Mouse (Mus musculus): Measurements from ENCODE around the gene Acot9. TPM values are rescaled to one million over a fixed set of nuclear protein-coding genes. Genes with fewer than 3 reads are reported as not detected.
A peak's percentile ranks its signal among the peaks of the same experiment; 100 is the strongest.

Gene Acot9
- 46.1 and 46.8 TPM in 2 replicates for polyA plus RNA-seq (2014; fragmentation: Nextera tagmentation; extraction: Ambion mirVana)

DNA sequence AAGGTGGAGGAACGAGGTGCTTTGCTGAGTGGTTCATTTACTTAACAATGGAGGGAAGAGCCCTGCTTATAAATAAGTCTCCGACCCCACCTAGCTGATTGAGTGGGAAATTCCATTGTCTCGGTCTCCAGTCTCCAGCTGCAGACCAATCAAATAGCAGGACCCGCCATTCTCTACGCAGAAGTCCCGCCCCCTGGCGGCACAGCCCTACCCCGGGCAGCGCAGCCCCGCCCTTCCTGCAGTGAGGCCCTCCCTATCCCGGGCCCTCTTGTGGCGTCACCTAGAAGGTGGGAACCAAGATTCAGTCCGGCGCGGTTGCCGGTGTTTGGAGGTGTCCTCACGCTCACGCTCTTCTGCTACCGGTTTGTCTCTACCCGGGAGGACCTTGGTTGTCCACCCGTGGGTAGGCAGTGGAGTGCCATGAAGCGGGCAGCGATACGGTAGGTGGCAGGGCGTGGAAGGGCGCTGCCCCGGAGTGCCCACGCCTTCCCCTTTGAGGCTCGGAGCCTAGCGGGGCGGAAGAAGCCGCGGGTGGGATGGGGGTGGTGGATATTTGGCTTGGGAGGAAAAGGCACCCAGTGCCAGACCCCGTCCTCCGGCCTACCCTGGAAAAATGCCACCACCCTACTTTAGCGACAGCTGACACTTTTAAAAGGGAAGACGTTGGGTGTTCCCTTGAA is at the start of gene Acot9:
Gene Acot9 (plus strand): TSS at position 209 of the 680 bp plus-strand sequence.
- Histone ChIP-seq H3K27me3 (ENCODE audit: insufficient read depth, low read length) (no peaks in the 10 kb centered on the region), H3K4me1 (ENCODE audit: insufficient read depth) (no peaks in the 10 kb centered on the region), H3K9me3 (ENCODE audit: low read depth, low read length) (no peaks in the 10 kb centered on the region), H3K4me3 (ENCODE audit: low read depth, low read length) (peak within 1 kb of the TSS; percentile 52), H3K9ac (peak within 1 kb of the TSS; percentile 60), H3K27ac (ENCODE audit: low read depth) (peak within 1 kb of the TSS; percentile 63; the same call in 1 of the 2 replicates), H3K36me3 (ENCODE audit: insufficient read depth) (no peaks in the 10 kb centered on the region), H3K4me2 (peak within 1 kb of the TSS; percentile 58)
- WGBS: 13% methylated on average over 36 of the region's 37 CpGs
- peak; percentile 100 for ATAC-seq (ENCODE audit: insufficient read depth)
- peak; percentile 69 for TF ChIP-seq CTCF (IDR thresholded peaks at IDR 0.05; ENCODE audit: low read depth)
- DNase-seq: peak; percentile 92

DNA sequence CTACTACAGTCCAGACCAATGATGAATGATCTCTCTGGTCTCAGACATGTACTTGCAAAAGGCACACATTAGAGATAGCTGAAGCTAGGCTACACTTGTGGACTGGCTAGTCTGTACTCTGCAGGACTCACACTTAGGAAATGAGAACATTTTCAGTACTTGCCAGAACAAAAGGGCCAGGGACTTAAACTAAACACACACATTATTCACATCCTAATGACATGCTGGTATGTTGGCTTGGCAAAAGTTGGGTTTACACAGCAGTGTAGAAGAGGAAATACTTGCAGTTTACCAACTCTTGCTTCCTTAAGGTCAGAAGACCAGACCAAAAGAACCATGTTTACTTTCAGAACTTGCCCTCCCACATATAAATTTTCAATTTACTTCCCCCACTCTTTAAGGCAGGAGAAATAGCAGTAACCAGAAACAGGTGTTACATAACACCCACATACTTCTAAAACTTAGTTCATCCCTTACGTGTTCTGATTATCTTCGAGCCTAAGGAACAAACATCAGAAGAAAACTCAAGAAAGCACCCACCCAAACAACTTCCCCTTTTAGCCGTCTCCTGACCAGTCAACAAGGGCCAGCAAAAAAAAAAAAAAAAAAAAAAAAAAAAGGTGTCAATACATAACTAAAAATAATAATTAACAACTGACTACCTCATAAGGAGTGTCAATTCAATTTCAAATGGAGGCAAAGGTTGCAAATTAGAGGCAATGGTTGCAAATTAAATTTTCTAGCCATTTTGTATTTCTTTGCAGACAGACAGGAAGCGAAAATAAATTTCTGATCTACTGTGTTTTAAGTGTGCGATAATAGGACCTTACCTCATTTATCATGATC is 47.7 kb upstream of the Acot9 start:
- no peaks in the 10 kb centered on the region for H3K36me3 ChIP-seq (ENCODE audit: insufficient read depth)
- WGBS: 72% methylated on average over 5 of the region's 5 CpGs
- no peak overlapping the region for H3K9ac ChIP-seq
- H3K4me3 ChIP-seq (ENCODE audit: low read depth, low read length): 0 out of 2 replicates have a peak overlapping the region, but pooled peaks have one; percentile 49
- peak overlapping the region; percentile 62 for H3K4me2 ChIP-seq
- no peak for TF ChIP-seq CTCF (IDR thresholded peaks at IDR 0.05; ENCODE audit: low read depth)
- H3K4me1 ChIP-seq (ENCODE audit: insufficient read depth): no peaks in the 10 kb centered on the region
- H3K27me3 ChIP-seq (ENCODE audit: insufficient read depth, low read length): no peaks in the 10 kb centered on the region
- ATAC-seq (ENCODE audit: insufficient read depth): no peak
- no peaks in the 10 kb centered on the region for H3K9me3 ChIP-seq (ENCODE audit: low read depth, low read length)
- H3K27ac ChIP-seq (ENCODE audit: low read depth): no peak overlapping the region
- peak; percentile 11 for DNase-seq

DNA sequence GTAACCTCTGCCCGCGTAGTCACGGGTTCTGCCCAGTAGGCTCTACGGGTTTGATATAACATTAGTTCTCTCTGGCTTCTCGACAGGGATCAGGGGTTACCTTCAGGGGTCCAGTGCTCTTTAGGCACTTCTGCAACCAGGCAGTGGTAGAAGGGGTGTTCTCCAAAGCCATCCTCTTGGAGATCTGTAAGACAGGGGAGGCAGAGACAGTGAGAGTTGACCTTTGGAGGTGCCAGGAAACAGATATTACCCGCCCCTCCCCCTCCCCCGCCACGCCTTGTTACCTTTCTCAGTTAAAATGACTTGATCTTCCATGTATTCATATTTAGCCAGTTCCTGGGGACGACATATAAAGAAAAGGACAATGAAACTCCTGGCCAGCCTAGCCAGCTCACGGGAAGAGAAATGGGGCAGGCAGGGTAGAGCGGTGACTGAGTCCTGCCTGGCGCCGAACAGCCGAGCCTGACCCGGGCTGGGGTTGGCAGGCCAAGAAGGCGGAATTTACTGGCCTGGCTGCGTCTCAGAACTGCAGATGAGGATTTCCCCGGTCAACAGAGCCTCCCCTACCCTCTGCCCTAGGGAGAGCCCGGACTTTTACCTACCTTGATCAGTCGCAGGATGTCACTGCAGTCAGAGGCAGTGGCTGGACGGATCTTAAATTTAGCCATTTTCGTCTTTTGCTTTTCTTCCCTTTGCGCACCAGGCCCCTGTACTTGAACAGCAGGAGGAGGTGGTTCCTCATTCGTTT is 46.6 kb upstream of the Acot9 start:
- ATAC-seq (ENCODE audit: insufficient read depth): peak; percentile 77
- peak overlapping the region; percentile 49 for H3K4me3 ChIP-seq (ENCODE audit: low read depth, low read length)
- H3K4me2 ChIP-seq: peak overlapping the region; percentile 62
- H3K36me3 ChIP-seq (ENCODE audit: insufficient read depth): no peaks in the 10 kb centered on the region
- no peak for TF ChIP-seq CTCF (IDR thresholded peaks at IDR 0.05; ENCODE audit: low read depth)
- no peaks in the 10 kb centered on the region for H3K9me3 ChIP-seq (ENCODE audit: low read depth, low read length)
- H3K4me1 ChIP-seq (ENCODE audit: insufficient read depth): no peaks in the 10 kb centered on the region
- 10% methylated on average over 22 of the region's 24 CpGs for WGBS
- H3K9ac ChIP-seq: peak overlapping the region; percentile 56
- no peaks in the 10 kb centered on the region for H3K27me3 ChIP-seq (ENCODE audit: insufficient read depth, low read length)
- DNase-seq: peak; percentile 19
- 0 out of 2 replicates have a peak overlapping the region, but pooled peaks have one; percentile 42 for H3K27ac ChIP-seq (ENCODE audit: low read depth)

DNA sequence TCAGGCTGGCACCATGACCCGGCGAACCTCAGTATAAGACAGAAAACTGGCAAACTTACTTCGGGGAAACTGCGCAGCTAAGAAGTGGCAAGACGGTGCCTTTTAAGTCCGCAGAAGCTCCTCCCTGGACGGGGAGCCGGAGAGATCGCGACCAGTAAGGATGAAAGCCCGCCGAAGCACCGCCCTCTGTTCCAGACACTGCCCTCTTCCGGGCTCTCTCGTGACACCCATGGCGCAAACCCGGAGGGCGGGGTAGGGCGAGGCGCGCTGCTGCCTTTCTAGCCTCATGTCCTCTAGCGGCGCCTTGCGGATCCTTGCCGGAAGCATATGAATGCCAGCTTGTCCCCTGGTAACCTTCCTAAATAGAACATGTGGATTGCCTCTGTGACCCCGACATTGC is 46.0 kb upstream of the Acot9 start, which contains the start of gene Sat1:
Gene Sat1 (minus strand): TSS at position 179 of the 400 bp plus-strand sequence.
- no peaks in the 10 kb centered on the region for H3K4me1 ChIP-seq (ENCODE audit: insufficient read depth)

DNA sequence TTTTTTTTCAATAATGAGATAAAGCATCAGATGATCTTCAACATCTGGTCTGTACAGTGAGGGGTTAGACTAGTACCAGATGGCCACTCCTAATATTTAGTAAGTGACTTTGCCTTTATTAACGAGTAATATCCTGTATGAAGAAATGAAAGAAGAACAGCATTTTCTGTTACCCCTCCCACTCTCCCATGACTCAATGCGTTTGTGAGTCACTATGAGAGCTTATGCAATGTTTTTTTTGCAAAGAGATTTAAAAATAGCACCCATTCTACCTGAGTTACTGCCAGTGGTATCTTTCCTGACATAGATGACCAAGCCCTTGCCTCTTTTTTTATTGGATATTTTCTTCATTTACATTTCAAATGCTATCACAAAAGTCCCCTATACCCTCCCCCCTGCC is 44.0 kb upstream of the Acot9 start:
- no peak for TF ChIP-seq CTCF (IDR thresholded peaks at IDR 0.05; ENCODE audit: low read depth)
- Histone ChIP-seq H3K4me1 (ENCODE audit: insufficient read depth) (no peaks in the 10 kb centered on the region), H3K27me3 (ENCODE audit: insufficient read depth, low read length) (no peaks in the 10 kb centered on the region), H3K36me3 (ENCODE audit: insufficient read depth) (no peaks in the 10 kb centered on the region), H3K4me3 (ENCODE audit: low read depth, low read length) (no peak overlapping the region), H3K4me2 (no peak overlapping the region), H3K27ac (ENCODE audit: low read depth) (no peak overlapping the region), H3K9me3 (ENCODE audit: low read depth, low read length) (no peaks in the 10 kb centered on the region), H3K9ac (no peak overlapping the region)
- WGBS: 62% methylated on average over 2 of the region's 2 CpGs
- ATAC-seq (ENCODE audit: insufficient read depth) (no peak), DNase-seq (no peak)

More for the DNA sequence above, 46.0 kb upstream of the Acot9 start, which contains the start of gene Sat1:
- Histone ChIP-seq H3K36me3 (ENCODE audit: insufficient read depth) (no peaks in the 10 kb centered on the region), H3K27ac (ENCODE audit: low read depth) (0 out of 2 replicates have a peak within 1 kb of the TSS, but pooled peaks have one; percentile 42), H3K4me3 (ENCODE audit: low read depth, low read length) (peak within 1 kb of the TSS; percentile 49), H3K4me2 (peak within 1 kb of the TSS; percentile 62), H3K9me3 (ENCODE audit: low read depth, low read length) (no peaks in the 10 kb centered on the region), H3K27me3 (ENCODE audit: insufficient read depth, low read length) (no peaks in the 10 kb centered on the region), H3K9ac (peak within 1 kb of the TSS; percentile 56)
- DNase-seq (peak; percentile 93), ATAC-seq (ENCODE audit: insufficient read depth) (peak; percentile 98)
- TF ChIP-seq CTCF (IDR thresholded peaks at IDR 0.05; ENCODE audit: low read depth): peak; percentile 72
- 15% methylated on average over 26 of the region's 26 CpGs for WGBS

DNA sequence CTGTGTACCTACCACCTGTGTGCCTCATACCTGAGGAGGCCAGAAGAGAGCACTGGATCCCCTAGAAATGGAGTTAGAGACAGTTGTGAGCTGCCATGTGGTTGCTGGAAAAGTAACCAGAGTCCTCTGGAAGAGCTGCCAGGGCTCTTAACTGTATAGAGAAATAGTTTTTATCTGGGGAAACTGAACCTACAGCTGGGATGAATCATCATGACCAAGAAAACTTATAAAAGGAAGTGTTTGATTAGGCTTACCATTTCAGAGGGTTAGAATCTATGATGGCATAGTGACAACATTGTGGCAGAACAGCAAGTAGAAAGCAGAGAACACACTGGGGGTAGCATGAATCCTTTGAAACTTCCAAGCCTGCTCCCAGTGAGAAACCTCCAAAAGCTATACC is 5.4 kb upstream of the Acot9 start:
- ATAC-seq (ENCODE audit: insufficient read depth) (no peak), DNase-seq (no peak)
- H3K9ac ChIP-seq: no peak overlapping the region

More for the DNA sequence above, 5.4 kb upstream of the Acot9 start:
- no peak for TF ChIP-seq CTCF (IDR thresholded peaks at IDR 0.05; ENCODE audit: low read depth)
- no peaks in the 10 kb centered on the region for H3K9me3 ChIP-seq (ENCODE audit: low read depth, low read length)
- H3K36me3 ChIP-seq (ENCODE audit: insufficient read depth): no peaks in the 10 kb centered on the region
- no peak overlapping the region for H3K4me3 ChIP-seq (ENCODE audit: low read depth, low read length)
- no peaks in the 10 kb centered on the region for H3K4me1 ChIP-seq (ENCODE audit: insufficient read depth)
- H3K27ac ChIP-seq (ENCODE audit: low read depth): no peak overlapping the region
- H3K27me3 ChIP-seq (ENCODE audit: insufficient read depth, low read length): no peaks in the 10 kb centered on the region
- H3K4me2 ChIP-seq: no peak overlapping the region

Data from lung, embryonic 14.5 days (tissue).